ENCODE assay signal across 8 mouse cellular contexts in the genomic region with DNA sequence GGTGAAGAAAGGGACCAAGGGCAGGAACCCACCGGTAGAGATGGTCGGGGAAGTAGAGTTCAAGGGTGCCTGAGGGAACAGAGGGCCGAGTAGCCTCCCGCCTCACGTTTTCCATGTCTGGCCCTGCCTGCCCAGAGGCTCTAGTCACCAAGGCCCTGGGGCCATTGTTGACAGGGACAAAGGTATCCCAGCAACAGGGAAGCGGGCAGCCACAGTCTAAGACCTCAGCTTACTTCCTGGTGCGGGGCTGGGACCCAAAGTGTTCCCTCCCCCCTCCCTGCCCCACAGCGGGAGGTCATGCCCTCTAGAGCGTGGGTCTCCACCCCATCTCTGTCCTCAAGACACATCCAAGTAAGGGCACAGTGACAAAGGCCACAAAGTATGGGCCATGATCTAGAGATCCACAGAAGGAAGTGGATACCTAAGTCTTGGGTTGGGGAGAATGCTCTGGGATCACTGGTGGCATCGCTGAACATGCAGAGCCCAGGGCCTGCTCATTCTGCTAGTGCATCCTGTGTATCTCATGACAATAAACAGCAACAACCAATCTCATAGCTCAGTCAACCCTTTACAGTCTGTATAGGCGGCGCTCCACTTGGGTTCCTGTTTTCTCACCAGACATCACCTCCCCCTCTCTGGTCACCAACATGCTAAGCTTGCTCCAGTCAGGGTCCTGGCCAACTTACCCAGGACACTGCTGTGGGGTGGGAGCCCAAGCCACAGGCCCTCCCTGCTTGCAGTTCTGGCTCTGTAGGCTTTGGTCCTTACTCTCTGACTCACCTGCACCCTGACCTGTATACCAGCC. TPM values are rescaled to one million over a fixed set of nuclear protein-coding genes. Genes with fewer than 3 reads are reported as not detected.
DNase-seq lines count a peak whose midpoint lies in the region; ATAC-seq and TF ChIP-seq lines count a peak whose summit lies in the region.

Gene 4930404N11Rik (minus strand): TSS at position 145 of the 805 bp plus-strand sequence.

- H3K4me2 ChIP-seq in kidney, postnatal 0 days (ENCODE audit: low read length) = peak within 1 kb of the TSS; percentile 52
- peak within 1 kb of the TSS; percentile 56 for H3K4me2 ChIP-seq in embryonic facial prominence, embryonic 14.5 days (ENCODE audit: low read depth, low read length)
- H3K4me2 ChIP-seq in limb, embryonic 12.5 days = peak within 1 kb of the TSS; percentile 67

- TF ChIP-seq CTCF in kidney, postnatal 0 days (IDR thresholded peaks at IDR 0.05; ENCODE audit: low read depth) = no peak

- ATAC-seq in kidney, postnatal 0 days (replicated peaks; ENCODE audit: low FRiP score, low read depth) = no peak; the same call in 1 of the 2 replicates
- ATAC-seq in embryonic facial prominence, embryonic 14.5 days (ENCODE audit: low read depth) = peak; percentile 16; the same call in 1 of the 2 replicates
- ATAC-seq in limb, embryonic 12.5 days (ENCODE audit: insufficient number of reproducible peaks, insufficient read depth, low FRiP score, low TSS enrichment, low read depth) = no peak

- 45% methylated on average over 12 of the region's 12 CpGs for WGBS in kidney, postnatal 0 days
- 22% methylated on average over 12 of the region's 12 CpGs for WGBS in embryonic facial prominence, embryonic 14.5 days
- 33% methylated on average over 12 of the region's 12 CpGs for whole genome bisulfite sequencing in limb, embryonic 12.5 days

- no peak for DNase-seq in kidney, postnatal 0 days (ENCODE audit: low spot score)
- DNase-seq in kidney, adult 9 months = no peak
- no peak for DNase-seq in embryonic facial prominence, embryonic 14.5 days (ENCODE audit: low spot score)
- peak; percentile 60 for DNase-seq in neural tube, embryonic 10.5 days (ENCODE audit: extremely low spot score, low spot score)
- no peak for DNase-seq in urinary bladder, postnatal 14 days (ENCODE audit: low spot score)
- no peak for DNase-seq in adrenal gland, adult 2 months
- DNase-seq in kidney, postnatal 25 days = no peak

- peak within 1 kb of the TSS; percentile 39; the same call in 1 of the 2 replicates for H3K9ac ChIP-seq in kidney, postnatal 0 days (ENCODE audit: low read depth, low read length)
- peak within 1 kb of the TSS; percentile 55; the same call in 1 of the 2 replicates for H3K9ac ChIP-seq in embryonic facial prominence, embryonic 14.5 days (ENCODE audit: low read depth, low read length)
- H3K9ac ChIP-seq in limb, embryonic 12.5 days (replicated peaks) = peak within 1 kb of the TSS; percentile 37; the same call in 1 of the 2 replicates

- H3K36me3 ChIP-seq in kidney, postnatal 0 days (ENCODE audit: insufficient read depth, low read length) = peaks cover 41% of the 10 kb centered on the region
- peaks cover 57% of the 10 kb centered on the region for H3K36me3 ChIP-seq in embryonic facial prominence, embryonic 14.5 days (ENCODE audit: control insufficient read depth, insufficient read depth, low read length)
- peaks cover 64% of the 10 kb centered on the region for H3K36me3 ChIP-seq in limb, embryonic 12.5 days

- H3K9me3 ChIP-seq in kidney, postnatal 0 days (replicated peaks; ENCODE audit: low read length) = no peaks in the 10 kb centered on the region
- no peaks in the 10 kb centered on the region for H3K9me3 ChIP-seq in embryonic facial prominence, embryonic 14.5 days (ENCODE audit: control insufficient read depth, low read length)
- no peaks in the 10 kb centered on the region for H3K9me3 ChIP-seq in limb, embryonic 12.5 days

- H3K4me3 ChIP-seq in kidney, postnatal 0 days (replicated peaks; ENCODE audit: low read depth, low read length) = no peak within 1 kb of the TSS; the same call in 1 of the 2 replicates
- H3K4me3 ChIP-seq in embryonic facial prominence, embryonic 14.5 days (ENCODE audit: low read depth, low read length) = peak within 1 kb of the TSS; percentile 35
- H3K4me3 ChIP-seq in limb, embryonic 12.5 days (replicated peaks) = peak within 1 kb of the TSS; percentile 37

- no peak within 1 kb of the TSS for H3K27ac ChIP-seq in kidney, postnatal 0 days
- no peak within 1 kb of the TSS for H3K27ac ChIP-seq in embryonic facial prominence, embryonic 14.5 days (replicated peaks; ENCODE audit: low read depth, low read length)
- H3K27ac ChIP-seq in limb, embryonic 12.5 days = no peak within 1 kb of the TSS

- peaks cover 18% of the 10 kb centered on the region for H3K4me1 ChIP-seq in kidney, postnatal 0 days (replicated peaks; ENCODE audit: insufficient read depth, low read length)
- peaks cover 17% of the 10 kb centered on the region for H3K4me1 ChIP-seq in embryonic facial prominence, embryonic 14.5 days (ENCODE audit: control insufficient read depth, insufficient read depth, low read length)
- peaks cover 24% of the 10 kb centered on the region for H3K4me1 ChIP-seq in limb, embryonic 12.5 days (replicated peaks)

- no peaks in the 10 kb centered on the region for H3K27me3 ChIP-seq in kidney, postnatal 0 days (ENCODE audit: insufficient read depth, low read length)
- H3K27me3 ChIP-seq in embryonic facial prominence, embryonic 14.5 days (replicated peaks; ENCODE audit: control insufficient read depth, insufficient read depth, low read length) = peaks cover 20% of the 10 kb centered on the region
- peaks cover 49% of the 10 kb centered on the region for H3K27me3 ChIP-seq in limb, embryonic 12.5 days

RNA-seq across cellular contexts. Expression of gene 4930404N11Rik, which starts in this region (rescaled TPM):
- 0.45 and 0.59 TPM in 2 replicates for polyA plus RNA-seq in kidney, postnatal 0 days (2015; fragmentation: Nextera tagmentation; extraction: Ambion mirVana)
- 0.31 and 0.71 TPM in 2 replicates for polyA plus RNA-seq in embryonic facial prominence, embryonic 14.5 days (2014; fragmentation: Nextera tagmentation; extraction: Ambion mirVana)
- polyA plus RNA-seq in limb, embryonic 12.5 days (2016; fragmentation: Nextera tagmentation; extraction: Ambion mirVana) = 0.76 and 0.79 TPM in 2 replicates
- total RNA-seq in adrenal gland, adult 2 months (2021) = 1 to 10 TPM; 1.2 to 3.6 TPM
- 9.7 and 12.4 TPM in 2 replicates for polyA plus RNA-seq in adrenal gland, adult 2 months (2012; rRNA removed)

Comparison
In these comparisons a context has a peak if more than half of its experiments do, and no peak if none do; other contexts are left out.
1. Peak in ATAC-seq, H3K4me3 ChIP-seq, H3K9ac ChIP-seq and H3K4me2 ChIP-seq in embryonic facial prominence, embryonic 14.5 days; RNA of the gene not detected or under 1 TPM.